Mouse (Mus musculus): Measurements from ENCODE around the gene D430041D05Rik.

D430041D05Rik gene

DNA sequence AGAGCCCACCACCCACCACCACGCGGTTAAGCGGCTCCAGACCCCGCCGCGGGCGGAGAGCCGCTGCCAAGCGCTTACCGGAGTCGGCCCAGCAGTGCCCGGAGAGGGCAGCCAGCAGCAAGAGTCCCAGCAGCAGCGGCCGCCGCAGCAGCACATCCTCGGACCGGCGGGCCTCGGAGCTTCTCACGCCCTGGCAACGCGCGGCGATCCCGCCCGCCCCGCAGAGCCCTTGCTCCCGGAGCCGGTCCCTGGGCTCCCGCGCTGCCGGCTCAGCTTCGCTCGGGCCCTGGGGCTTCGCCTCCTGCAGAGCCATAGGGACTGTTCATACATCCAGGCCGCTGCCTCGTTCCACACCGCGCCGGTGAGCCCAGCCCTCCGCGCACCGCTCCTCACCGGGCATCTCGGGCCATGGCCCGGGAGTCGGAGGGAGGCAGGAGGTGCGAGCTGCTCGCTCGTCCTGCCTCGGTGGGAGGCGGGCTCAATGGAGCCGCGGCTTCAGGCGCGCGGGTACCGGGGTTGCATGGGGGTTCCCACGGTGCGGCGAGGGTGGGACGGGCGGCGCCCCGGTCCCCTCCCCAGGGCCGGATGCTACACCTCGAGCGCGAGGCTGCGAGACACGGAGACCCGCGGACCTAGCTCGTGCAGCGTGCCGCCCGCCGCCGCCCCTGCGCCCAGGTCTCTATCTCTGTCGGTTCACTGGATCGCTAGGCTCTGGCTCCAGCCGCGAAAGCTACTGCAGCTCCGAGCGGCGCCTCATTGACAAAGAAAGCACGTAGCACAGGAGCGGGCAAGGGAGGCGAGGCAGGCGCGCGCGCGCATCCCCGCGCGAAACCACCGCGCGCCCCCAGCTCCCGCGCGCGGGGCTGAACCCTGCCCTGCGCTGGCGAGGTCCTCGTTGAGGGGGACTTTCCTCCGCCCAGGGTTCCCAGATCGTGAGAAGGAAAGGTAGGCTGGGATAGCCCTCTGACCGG, 677 bp downstream of the D430041D05Rik start:
- DNase-seq (ENCODE audit: extremely low read depth, low read depth, low spot score), result no peak

GRCm38 (mm10) chr2:104408351-104408750, 2.5 kb downstream of the D430041D05Rik start:
- DNase-seq (ENCODE audit: extremely low read depth, low read depth, low spot score), result no peak

DNA sequence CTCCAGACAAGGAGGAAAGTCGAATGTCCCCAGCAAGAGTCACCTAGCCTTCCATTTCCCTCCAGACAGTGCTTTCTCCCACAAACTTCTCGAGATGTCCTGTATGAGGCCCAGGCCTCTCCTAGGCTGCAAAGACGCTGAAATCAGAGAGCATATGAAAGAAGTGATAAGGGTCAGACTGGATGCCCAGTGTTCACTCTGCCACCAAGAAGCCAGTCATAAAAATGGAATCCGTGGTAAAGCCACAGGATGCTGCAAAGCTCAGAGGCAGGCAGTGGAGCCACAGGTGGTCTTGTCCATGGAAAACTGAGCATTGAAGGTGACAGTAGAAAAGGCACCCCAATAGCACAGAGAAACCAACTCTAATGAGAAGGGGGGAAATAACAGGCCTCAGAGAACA, 2.9 kb downstream of the D430041D05Rik start:
- no peak for DNase-seq (ENCODE audit: extremely low read depth, low read depth, low spot score)

GRCm38 (mm10) chr2:104404036-104404435, 6.8 kb downstream of the D430041D05Rik start:
- DNase-seq (ENCODE audit: extremely low read depth, low read depth, low spot score), result no peak

- no peak for DNase-seq (ENCODE audit: extremely low read depth, low read depth, low spot score)
Measured at GRCm38 (mm10) chr2:104398651-104399290, 12.0 kb downstream of the D430041D05Rik start.

GRCm38 (mm10) chr2:104395961-104396360, 14.9 kb downstream of the D430041D05Rik start:
- no peak for DNase-seq (ENCODE audit: extremely low read depth, low read depth, low spot score)

DNA sequence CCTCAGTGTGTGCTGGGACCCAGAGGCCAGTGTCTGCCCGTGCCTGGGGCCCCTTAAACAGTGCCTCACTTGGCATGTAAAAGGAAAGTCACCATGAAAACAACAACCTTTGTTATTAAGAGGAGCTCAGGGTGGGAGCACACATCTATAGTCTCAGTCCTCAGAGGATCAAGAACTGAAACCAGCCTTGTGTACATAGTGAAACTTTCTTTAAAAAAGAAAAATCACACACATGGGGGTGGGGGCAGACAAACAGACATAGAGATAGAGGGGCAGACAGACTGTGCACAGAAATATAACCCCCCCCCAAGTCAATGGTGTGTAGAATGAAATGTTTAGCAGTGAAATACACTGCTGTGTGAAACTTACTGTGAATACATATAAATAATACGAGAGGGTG, 16.0 kb downstream of the D430041D05Rik start:
- DNase-seq (ENCODE audit: extremely low read depth, low read depth, low spot score), result no peak

DNA sequence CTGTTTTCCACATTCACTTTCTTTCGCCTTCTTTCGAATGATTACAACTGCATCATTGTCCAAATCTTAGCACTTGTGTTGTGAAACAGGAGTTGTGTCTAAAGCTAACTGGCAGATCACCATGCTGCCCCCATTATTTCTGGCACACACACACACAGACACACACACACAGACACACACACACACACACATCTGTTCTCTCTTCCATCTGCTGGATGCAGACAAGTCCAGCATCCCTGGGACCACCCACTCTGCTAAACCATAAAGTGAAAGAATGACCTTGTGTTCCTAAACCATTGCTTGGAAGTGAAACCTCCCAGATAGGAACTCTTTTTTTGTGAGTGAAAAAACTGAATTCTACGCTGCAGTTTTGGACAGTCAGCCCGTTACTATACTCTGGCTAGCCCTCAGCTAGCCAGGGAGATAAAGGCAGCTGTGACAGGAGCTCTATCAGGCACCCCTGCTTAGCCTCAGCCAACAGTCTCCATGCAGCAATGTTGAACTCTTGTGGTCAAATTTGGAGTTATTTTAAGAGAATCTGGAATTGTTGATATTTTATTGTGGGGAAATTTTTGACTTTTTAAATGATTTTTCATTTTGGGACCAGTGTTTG, 18.0 kb downstream of the D430041D05Rik start:
- DNase-seq (ENCODE audit: extremely low read depth, low read depth, low spot score), result no peak

- no peak for DNase-seq (ENCODE audit: extremely low read depth, low read depth, low spot score)
Measured at GRCm38 (mm10) chr2:104389231-104389630, 21.6 kb downstream of the D430041D05Rik start.

DNA sequence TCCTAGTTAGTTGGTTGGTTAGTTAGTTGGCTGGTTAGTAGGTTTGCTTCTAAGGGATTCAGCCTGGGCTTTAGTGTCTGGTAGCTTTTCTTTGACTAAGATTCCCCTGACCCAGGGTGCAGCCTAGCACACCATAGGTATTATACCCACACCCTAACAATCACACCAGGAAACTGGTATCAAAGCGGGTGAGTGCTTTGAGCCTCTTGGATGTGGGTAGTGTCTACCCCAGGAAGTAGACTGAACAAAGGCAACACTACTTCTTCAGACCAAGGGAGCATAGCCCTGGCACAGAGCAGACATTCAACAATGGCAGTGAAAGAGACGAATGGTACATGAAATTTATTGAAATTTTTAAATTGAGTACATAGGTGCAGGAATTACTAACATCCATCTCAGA, 24.9 kb downstream of the D430041D05Rik start:
- DNase-seq (ENCODE audit: extremely low read depth, low read depth, low spot score), result no peak

DNA sequence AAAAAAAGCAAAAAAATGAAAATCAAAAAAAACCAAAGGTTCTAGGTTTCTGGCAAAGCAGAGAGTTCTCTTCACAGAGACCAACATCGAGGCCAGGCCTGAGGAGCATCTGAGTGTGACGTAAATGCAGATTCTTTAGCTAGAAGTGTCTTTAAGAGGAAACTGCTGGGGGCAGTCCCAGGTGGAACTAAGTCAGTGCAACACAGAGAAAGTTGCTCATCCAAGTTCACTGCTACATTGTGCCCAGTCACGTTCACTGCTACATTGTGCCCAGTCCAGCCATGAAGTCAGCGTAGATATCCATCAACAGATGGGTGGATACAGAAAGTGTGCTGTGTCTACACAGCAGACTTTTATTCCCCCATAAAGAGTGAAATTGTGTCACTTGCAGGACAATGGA, 27.2 kb downstream of the D430041D05Rik start:
- DNase-seq (ENCODE audit: extremely low read depth, low read depth, low spot score), result no peak

- no peak for DNase-seq (ENCODE audit: extremely low read depth, low read depth, low spot score)
Measured at GRCm38 (mm10) chr2:104382813-104383212, 28.0 kb downstream of the D430041D05Rik start.

DNA sequence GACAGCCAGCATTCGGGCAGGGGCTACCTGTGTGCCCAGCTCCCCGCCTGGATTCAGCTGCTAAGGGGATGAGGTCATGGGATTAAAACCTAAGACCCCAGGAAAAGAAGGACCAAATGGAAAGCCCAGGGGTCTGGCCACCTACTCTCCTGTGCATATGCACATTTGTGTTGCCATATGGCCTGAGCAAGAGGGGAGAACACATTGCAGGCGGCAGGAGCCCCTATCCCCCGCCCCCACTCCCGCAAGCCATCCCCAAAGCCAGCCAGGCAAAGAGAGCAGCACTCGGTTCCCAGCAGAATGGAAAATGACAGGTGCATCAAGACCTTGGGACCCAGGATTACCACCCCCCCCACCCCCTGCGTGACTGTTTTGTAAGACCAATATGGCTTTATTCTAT, 31.5 kb downstream of the D430041D05Rik start:
- DNase-seq (ENCODE audit: extremely low read depth, low read depth, low spot score), result no peak

DNA sequence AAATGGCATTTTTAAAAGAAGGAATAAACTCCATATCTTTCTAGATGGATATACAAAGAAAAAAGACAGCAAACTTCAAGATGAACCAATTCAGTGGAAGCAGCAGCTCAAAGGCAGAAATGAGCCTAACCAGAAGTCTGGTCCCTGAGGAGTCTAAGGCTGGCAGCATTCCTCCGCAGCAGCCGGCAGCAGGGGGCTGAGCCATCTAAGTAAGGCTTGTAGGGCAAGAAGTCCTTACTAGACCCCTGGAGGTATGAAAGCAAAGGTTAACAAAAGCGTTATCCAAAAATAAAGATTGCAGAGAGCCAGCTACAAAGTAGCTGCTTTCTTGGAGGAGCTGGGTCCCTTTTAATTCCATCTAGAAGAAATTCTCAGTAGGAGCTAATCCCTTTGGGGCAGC, 32.0 kb downstream of the D430041D05Rik start:
- DNase-seq (ENCODE audit: extremely low read depth, low read depth, low spot score), result no peak

GRCm38 (mm10) chr2:104377990-104378389, 32.8 kb downstream of the D430041D05Rik start:
- no peak for DNase-seq (ENCODE audit: extremely low read depth, low read depth, low spot score)

- no peak for DNase-seq (ENCODE audit: extremely low read depth, low read depth, low spot score)
Measured at GRCm38 (mm10) chr2:104372156-104372555, 38.7 kb downstream of the D430041D05Rik start.

DNA sequence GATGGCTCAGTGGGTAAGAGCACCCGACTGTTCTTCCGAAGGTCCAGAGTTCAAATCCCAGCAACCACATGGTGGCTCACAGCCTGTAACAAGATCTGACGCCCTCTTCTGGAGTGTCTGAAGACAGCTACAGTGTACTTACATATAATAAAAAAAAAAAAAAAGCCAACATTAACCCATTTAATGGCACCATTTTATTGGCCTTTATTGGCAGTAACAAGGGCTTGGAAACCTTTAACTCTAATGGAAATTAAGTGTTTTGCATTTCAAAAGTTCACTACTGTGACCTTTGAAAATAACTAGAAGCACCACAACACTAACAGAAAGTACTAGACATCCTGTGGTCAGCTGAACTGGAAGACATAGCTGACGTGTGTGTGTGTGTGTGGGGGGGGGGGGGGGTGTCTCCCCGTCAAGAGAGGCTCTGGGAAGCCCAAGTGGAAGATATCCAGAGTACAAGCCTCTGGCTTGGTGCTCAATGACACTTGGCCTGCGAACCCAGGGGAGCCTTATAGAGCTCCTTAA, 39.1 kb downstream of the D430041D05Rik start:
- DNase-seq (ENCODE audit: extremely low read depth, low read depth, low spot score), result no peak

DNA sequence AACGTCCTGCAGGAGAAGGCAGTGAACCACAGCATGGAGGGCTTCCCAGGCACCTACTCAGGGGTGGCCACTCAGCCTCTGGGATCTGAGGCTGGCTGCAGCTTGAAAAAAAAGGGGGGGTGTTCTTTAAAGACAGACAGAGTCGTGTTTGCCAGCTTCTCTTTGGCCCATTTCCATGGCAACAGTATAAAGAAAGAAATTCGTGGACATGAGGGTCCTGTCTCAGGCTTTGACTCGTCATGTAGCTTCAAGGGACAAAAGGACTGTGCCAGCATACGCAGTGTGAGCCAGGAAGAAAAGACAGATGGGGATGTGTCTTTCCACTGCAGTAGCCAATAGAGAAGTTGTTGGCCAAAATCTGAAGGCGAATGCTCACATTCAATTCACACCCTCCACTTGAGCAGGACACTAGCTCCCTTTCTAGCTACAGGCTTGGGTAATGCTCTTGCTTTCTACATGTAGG, 42.9 kb downstream of the D430041D05Rik start:
- DNase-seq (ENCODE audit: extremely low read depth, low read depth, low spot score), result no peak

DNA sequence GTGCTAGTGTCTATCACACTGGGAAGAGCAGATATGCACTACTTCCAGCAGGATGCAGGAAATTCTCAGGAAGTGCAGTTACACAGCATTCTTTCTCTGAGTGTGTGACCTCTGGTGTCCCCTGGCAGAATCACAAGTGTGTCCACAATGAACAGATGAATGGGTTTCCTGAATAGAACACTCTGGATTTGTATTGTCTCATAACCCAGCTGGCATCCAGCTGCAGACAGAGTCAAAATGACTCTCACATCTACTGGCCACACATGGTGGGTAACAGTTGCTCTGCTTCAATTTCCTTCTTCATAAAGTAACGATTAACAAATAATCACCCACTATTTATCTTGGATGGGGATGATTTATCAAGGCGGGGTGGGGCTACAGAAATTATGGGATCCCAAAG, 43.5 kb downstream of the D430041D05Rik start:
- DNase-seq (ENCODE audit: extremely low read depth, low read depth, low spot score), result no peak

DNA sequence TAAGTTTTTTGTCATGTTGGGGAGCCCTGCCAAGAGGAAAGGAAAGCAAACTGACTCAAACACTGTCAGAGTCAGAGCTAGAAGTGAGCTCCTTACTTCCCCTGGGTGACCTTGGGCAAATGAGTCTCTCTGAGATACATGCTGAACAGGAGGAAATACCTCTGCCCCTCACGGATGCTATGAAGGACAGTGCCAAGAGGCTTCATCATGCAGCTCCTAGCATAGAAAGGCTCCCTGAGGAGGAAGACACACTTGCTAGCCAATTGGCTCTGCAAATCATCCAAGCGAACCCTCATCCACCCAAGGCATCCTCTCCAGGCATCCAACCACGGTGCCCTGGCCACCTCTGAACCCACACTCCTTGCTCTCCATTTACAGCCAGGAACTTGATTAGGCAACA, 51.5 kb downstream of the D430041D05Rik start:
- no peak for DNase-seq (ENCODE audit: extremely low read depth, low read depth, low spot score)

DNA sequence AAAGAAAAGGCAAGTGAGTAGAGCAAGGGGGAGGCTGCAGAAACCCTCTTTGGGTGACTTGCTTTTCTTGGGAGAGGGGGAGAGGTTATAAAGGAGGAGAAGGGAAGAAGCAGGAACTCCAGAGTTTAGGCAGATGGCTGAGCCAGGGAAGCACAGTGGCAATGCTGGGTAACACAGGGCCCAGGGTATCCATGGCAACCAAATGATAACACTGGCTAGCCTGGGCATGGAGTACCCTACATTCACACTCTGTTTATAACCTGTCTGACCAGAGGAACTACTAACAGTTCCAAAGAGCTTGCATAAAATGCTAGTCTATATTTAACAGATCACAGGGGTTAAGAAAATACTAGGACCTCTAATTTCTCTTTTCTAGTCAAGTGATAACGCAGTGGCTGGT, 51.9 kb downstream of the D430041D05Rik start:
- DNase-seq (ENCODE audit: extremely low read depth, low read depth, low spot score), result no peak
